Mouse (Mus musculus) lung, adult 2 months (tissue): ENCODE data around the gene Fbxw5. TPM values are rescaled to one million over a fixed set of nuclear protein-coding genes. Genes with fewer than 3 reads are reported as not detected.

ENCODE experiments used
- DNase-seq: peaks from one replicate; pipeline ENCODE4 v3.0.0; 2022
- H3K4me1 ChIP-seq: fragments of 200-500 bp; 2 replicates; pipeline ENCODE4 v1.6.1; 2011; ENCODE audit warnings: low read length; ENCODE audit not compliant: control insufficient read depth, insufficient read depth
- H3K4me3 ChIP-seq: fragments of 200-500 bp; replicated peaks from 2 replicates; pipeline ENCODE3; 2011; ENCODE audit warnings: low read depth, mild to moderate bottlenecking, control low read depth, low read length; ENCODE audit errors: extremely low read depth
- CTCF ChIP-seq: fragments of 200-500 bp; IDR thresholded peaks from 2 replicates; pipeline ENCODE4 v1.5.1; 2011; ENCODE audit warnings: mild to moderate bottlenecking, low read length, control low read depth; ENCODE audit not compliant: insufficient read depth
- POLR2A ChIP-seq: fragments of 200-500 bp; IDR thresholded peaks from 2 replicates; pipeline ENCODE4 v1.6.1; 2011; ENCODE audit warnings: low read depth, mild to moderate bottlenecking, control low read depth, low read length, borderline replicate concordance; ENCODE audit errors: extremely low read depth
- WGBS: fragments of 180-500 bp; shearing (Covaris S2); methylation state at CpG from one replicate; pipeline ENCODE4 v1.1.7; 2018; 5-methylcytosine and 5-hydroxymethylcytosine counted together
- polyA plus RNA-seq: library from polyadenylated mRNA; depleted of rRNA; stranded (reverse); fragments of >200 nt; gene quantifications from 2 replicates; pipeline ENCODE4 v1.2.3, GENCODE M21; 2012; rRNA removed

Fbxw5 gene
- 23.1 and 37.4 TPM in 2 replicates for polyA plus RNA-seq

DNA sequence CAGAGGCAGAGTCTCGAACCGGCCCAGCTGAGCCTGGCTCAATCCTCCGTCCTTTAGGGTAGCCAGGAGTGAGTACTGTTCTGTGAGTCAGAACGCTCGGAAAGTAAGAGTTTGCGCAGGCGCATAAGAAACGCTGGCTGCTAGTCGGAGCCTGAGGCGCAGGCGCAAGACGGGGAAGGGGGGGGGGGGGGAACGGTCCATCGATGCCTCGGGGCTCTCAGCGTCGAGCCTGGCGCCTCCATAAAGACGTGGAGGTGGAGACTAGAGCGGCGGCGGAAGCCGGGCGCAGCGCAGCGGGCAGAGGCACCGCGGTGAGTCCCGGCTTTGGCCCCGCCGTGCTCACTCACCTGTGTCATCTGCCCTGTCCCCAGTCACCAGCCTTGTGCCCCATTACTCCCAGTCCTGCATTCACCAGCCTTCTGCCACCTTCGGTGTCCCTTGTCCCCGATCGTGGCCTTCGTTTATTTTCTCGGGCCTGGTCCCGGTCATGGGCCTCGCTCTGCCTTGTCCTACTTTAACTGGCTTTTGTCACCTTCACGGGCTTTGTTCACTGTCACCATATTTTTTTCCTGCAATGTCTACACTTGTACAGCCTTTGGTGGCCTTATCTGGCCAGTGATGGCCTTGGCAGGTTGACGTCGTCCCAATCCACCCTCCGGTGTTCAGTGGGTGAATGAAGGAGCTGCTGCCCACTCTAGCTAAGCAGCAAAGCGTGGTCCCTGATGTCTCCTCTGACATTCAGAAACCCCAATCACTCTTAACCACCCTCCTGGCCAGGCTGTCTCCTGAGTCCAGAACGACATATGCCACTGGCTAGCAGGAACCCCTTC lies at the start of gene Fbxw5:
Gene Fbxw5, plus strand, starts transcription at position 175 of the 830 bp plus-strand sequence.
- peak; percentile 82 for TF ChIP-seq POLR2A
- no peak for TF ChIP-seq CTCF
- under 1% methylated on average over 43 of the region's 44 CpGs for WGBS

DNA sequence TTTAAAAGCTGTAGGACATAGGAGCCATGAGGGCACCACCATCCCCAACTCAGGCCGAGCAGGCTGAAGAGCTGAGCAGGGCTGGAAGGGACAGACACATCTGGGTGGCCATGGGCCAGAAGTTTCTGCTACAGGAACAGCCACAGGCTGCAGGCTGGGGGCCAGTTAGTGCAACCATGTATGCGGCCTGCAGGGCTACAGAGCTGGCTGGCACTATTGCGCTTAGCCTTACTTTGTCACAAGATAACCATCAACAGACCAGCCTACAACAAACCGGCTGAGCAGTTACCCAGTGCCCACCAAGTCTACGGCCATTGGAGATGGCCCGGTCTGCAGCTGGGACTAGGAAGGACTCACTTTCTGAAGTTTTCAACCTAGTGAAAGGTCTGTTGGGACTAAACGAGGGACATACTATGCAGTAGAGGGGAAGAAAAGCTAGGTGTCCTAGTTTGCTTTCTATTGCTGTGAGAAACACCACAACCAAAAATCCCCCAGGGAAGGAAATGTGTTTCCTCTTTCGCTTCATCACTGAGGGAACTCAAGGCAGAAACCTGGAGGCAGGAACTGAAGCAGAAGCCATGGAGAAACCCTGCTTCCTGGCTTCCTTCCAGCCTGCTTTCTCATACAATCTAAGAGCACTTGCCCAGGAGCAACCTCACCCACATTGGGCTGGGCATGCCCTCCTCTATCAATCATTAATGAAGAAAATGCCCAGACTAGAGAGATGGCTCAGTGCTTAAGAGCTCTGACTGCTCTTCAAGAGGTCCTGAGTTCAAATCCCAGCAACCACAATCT lies 49.5 kb upstream of the Fbxw5 start:
- TF ChIP-seq POLR2A, result no peak
- TF ChIP-seq CTCF, result no peak
- WGBS, result 63% methylated on average over 8 of the region's 8 CpGs
- DNase-seq, result no peak
- H3K4me1 ChIP-seq, result no peaks in the 10 kb centered on the region
- no peak overlapping the region for H3K4me3 ChIP-seq

More for the DNA sequence above, at the start of gene Fbxw5:
- peak within 1 kb of the TSS; percentile 81 for H3K4me3 ChIP-seq
- DNase-seq, result peak; percentile 75
- peaks cover 9% of the 10 kb centered on the region for H3K4me1 ChIP-seq

DNA sequence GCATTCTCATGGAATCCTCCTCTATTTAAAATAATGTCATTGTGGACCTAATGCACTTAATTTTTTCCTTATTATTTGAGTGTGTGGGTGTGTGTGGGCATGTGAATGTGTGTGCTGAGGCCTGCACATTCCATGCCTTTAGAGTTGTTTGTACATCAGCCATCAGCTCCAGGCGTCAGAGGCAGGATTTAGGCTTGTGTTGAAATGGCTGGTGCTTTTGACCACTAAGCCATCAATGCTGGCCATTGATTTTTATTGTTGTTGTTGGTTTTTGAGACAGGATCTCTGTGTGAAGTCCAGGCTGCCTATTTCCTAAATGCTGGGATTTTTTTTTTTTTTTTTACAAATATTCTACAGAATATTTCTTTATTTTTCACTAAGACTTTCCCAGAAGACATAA lies 47.6 kb upstream of the Fbxw5 start:
- 42% methylated on average over 1 of the region's 1 CpGs for WGBS
- no peak for TF ChIP-seq POLR2A
- no peak for TF ChIP-seq CTCF
- no peaks in the 10 kb centered on the region; the same call in 1 of the 2 replicates for H3K4me1 ChIP-seq
- no peak for DNase-seq
- H3K4me3 ChIP-seq, result no peak overlapping the region

DNA sequence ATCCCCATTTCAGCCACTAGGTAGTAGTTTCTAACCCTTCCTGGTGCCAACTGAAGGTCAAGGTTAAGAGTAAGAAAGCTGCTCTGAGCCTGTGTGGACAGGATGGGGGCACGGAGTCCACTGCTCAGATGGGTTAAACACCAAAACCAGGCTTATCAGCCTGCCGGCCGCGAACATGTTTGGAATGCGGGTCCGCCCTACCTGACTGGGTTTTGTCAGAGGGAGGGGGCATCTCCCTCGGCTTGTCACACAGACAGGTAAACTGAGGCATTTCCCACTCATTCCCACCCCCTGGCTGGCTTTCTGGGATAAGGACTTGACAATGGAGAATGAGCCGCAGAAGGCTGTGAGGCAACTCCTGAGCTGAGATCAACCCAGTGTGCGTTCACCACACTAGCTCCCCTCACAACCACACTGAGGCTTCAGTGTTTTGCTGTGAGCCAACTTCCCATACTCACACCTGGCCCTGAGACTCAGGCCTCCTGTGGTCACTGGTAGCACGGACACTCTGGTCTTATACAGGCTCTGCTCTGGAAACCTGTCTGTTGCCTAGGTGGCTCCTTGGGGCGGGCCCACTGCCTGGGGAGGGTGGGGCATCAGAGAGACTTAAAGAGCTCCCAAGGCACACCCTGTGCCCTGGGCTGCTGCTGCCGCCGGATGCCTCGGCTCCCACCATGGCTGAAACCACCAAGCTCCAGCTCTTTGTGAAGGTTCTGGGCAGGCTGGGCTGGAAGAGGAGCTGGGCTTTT lies 44.2 kb upstream of the Fbxw5 start, which contains the start of gene Clic3:
Gene Clic3, plus strand, starts transcription at position 634 of the 749 bp plus-strand sequence.
- Histone ChIP-seq H3K4me1 (peaks cover 8% of the 10 kb centered on the region), H3K4me3 (peak within 1 kb of the TSS; percentile 50)
- WGBS, result 44% methylated on average over 14 of the region's 14 CpGs
- peak; percentile 80; the same call in 1 of the 2 replicates for TF ChIP-seq POLR2A
- no peak for TF ChIP-seq CTCF
- DNase-seq, result peak; percentile 77

DNA sequence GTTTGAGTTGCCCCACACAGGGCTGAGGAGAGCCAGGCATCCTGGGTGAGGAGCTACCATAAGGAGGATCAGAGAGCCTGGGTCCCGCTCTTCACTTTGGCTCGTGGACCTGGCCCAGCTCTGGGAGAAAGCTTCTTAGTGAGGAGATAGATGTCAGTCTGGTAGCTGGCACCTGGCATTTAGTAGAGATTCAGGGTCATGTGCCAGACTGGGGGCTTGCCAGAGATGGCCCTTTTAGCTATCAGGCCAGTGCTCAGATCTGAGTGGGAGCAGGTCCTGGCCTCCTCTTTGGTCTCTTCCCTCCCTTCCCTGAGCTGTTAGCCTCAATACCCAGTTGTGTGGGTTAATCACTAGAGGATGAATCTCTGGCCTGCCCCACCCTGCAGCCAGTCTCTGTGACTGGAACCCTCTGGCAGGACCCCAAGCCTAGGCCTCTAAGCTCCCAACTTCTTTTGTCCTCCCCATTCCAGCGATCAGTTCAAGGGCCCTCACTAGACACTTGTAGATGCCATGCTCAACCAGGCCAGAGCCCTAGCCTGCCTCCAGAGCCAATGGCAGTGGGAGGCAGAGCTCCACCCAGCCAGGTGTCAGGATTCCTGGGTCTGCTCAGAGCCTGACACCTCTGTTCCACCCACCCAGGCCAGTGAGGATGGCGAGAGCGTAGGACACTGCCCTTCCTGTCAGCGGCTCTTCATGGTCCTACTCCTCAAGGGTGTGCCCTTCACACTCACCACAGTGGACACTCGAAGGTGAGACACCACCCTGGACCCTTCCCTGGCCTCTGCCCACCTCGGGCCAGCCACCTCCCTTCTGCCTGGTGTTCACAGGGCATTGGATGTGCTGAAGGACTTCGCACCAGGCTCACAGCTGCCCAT lies 43.3 kb upstream of the Fbxw5 start:
- H3K4me3 ChIP-seq, result peak overlapping the region; percentile 50
- peaks cover 9% of the 10 kb centered on the region for H3K4me1 ChIP-seq
- peak; percentile 75 for DNase-seq
- TF ChIP-seq POLR2A (peak; percentile 75; the same call in 1 of the 2 replicates), CTCF (no peak)
- WGBS, result 60% methylated on average over 9 of the region's 9 CpGs

DNA sequence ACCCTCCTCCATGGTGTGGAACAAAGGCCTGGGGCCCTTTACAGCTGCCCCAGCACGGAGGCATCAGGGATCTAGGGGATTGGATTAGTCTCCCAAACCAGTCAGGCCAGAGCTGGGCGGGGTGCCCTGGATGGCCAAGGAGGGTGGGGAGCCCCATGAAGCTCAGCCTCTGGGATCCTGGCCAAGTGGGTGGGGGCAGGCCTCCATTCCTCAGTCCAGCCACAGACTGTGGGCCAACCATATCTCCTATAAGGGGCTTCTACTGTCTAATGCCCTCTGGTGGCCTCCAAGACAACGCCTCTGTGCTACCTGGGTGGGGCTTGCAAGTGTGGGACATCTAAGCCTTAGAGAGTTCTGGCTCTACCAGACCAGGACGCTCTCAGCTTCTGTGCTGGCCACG lies 41.6 kb upstream of the Fbxw5 start:
- H3K4me3 ChIP-seq, result no peak overlapping the region
- WGBS, result 53% methylated on average over 5 of the region's 5 CpGs
- no peak; the same call in 1 of the 2 replicates for TF ChIP-seq POLR2A
- TF ChIP-seq CTCF, result 0 out of 2 replicates have a peak, but pooled peaks have one; percentile 6
- peak; percentile 64 for DNase-seq
- H3K4me1 ChIP-seq, result peaks cover 9% of the 10 kb centered on the region

DNA sequence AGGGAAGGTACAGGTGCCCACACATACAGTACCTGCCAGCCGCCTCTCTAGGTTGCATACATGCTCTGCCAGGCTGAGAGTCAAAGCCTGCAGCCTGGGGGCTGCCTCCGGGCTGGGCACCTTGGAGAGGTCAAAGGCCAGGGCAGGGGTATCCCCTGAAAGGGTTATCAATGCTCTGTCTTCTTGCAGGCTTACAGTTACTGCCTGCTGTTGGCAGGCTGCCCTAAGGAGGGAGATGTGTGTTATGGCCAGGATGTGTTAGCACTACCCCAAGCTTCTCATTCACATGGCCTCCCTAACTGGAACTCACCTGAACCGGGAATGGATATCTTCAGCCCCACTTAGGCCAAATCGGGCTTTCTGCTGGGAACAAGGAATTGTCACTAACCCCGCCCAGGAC lies 40.4 kb upstream of the Fbxw5 start:
- peaks cover 9% of the 10 kb centered on the region for H3K4me1 ChIP-seq
- no peak for DNase-seq
- 25% methylated on average over 5 of the region's 5 CpGs for WGBS
- TF ChIP-seq POLR2A, result no peak
- peak overlapping the region; percentile 84 for H3K4me3 ChIP-seq

DNA sequence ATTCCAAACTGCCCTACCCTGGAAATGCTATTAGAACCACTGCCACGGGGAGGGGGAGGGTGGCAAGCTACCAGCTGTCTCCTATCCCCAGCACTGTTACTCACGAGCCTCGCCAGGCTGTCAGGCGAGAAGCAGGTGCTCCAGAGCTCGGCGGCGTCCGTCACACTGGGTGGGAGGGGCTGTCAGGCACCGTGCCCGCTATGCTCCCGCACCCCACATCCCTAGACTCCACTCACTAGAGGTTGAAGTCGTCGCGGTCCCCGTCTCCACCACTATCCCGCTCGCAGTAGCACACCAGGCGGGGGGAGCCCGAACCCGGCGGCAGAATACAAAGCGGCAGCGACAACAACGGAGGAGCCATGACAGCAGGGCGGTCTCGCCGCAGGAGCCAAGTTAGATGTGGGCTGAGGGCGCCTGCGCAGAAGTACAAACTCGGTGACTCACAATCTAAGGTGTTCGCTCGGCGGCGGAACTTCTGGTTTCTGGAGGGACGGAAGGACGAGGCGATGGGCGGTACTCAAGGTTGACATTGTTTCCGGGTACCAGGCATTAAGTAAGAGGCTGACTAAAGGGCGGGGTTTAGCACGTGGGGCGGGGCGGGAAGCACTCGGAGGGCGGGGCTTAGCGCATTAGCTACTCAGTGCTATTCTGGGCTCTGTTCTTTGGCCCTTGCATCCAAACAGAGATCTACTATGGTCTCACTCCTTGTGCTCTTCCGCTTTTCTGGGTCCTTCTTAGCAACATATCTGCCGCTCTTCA lies 39.8 kb upstream of the Fbxw5 start, which contains the start of gene Paxx:
Gene Paxx, minus strand, starts transcription at position 544 of the 759 bp plus-strand sequence.
- WGBS, result under 1% methylated on average over 48 of the region's 48 CpGs
- H3K4me3 ChIP-seq, result peak within 1 kb of the TSS; percentile 84
- peaks cover 9% of the 10 kb centered on the region for H3K4me1 ChIP-seq
- peak; percentile 89 for DNase-seq
- TF ChIP-seq CTCF (no peak), POLR2A (peak; percentile 79; the same call in 1 of the 2 replicates)
